Mouse (Mus musculus) kidney, embryonic 14.5 days (tissue): ENCODE data around the gene Popdc2. TPM values are rescaled to one million over a fixed set of nuclear protein-coding genes. Genes with fewer than 3 reads are reported as not detected.

Source experiments
- ATAC-seq: fragments of 200-750 bp; cut with Nextera tagmentation; 2 replicates; pipeline ENCODE4 v1.8.0; 2017; ENCODE audit warnings: moderate number of reproducible peaks, mild to moderate bottlenecking, moderate TSS enrichment, moderate library complexity; ENCODE audit not compliant: low FRiP score, low TSS enrichment
- H3K27ac ChIP-seq: fragments of 300-500 bp; sonication (generic); 2 replicates; pipeline ENCODE4 v1.5.1; 2014; ENCODE audit warnings: low read depth, mild to moderate bottlenecking, low read length, moderate library complexity, mixed read lengths
- H3K27me3 ChIP-seq: fragments of 300-500 bp; sonication (generic); 2 replicates; pipeline ENCODE4 v1.6.1; 2014; ENCODE audit warnings: mild to moderate bottlenecking, low read length; ENCODE audit not compliant: control insufficient read depth, insufficient read depth
- H3K36me3 ChIP-seq: fragments of 300-500 bp; sonication (generic); 2 replicates; pipeline ENCODE4 v1.6.1; 2014; ENCODE audit warnings: low read length, mixed read lengths; ENCODE audit not compliant: control insufficient read depth, insufficient read depth
- H3K4me1 ChIP-seq: fragments of 300-500 bp; sonication (generic); 2 replicates; pipeline ENCODE4 v1.6.1; 2014; ENCODE audit warnings: low read length, mixed read lengths; ENCODE audit not compliant: control insufficient read depth, insufficient read depth
- H3K4me2 ChIP-seq: fragments of 300-500 bp; sonication (generic); replicated peaks from 2 replicates; pipeline ENCODE4 v1.6.1; 2014; ENCODE audit warnings: low read depth, mild to moderate bottlenecking, low read length
- H3K4me3 ChIP-seq: fragments of 300-500 bp; sonication (generic); 2 replicates; pipeline ENCODE4 v1.5.1; 2014; ENCODE audit warnings: mild to moderate bottlenecking, low read length
- H3K9ac ChIP-seq: fragments of 300-500 bp; sonication (generic); 2 replicates; pipeline ENCODE4 v1.6.1; 2014; ENCODE audit warnings: low read depth, mild to moderate bottlenecking, low read length, moderate library complexity
- H3K9me3 ChIP-seq: fragments of 300-500 bp; sonication (generic); 2 replicates; pipeline ENCODE4 v1.6.1; 2016; ENCODE audit warnings: low read length; ENCODE audit not compliant: control insufficient read depth
- WGBS: fragments of 180-500 bp; shearing (Covaris S2); extraction: QIAGEN DNeasy Blood & Tissue Kit; methylation state at CpG from one replicate; pipeline ENCODE4 v1.1.7; 2014; 5-methylcytosine and 5-hydroxymethylcytosine counted together
- polyA plus RNA-seq: library from polyadenylated mRNA; unstranded; fragments of >200 nt; fragmentation: Nextera tagmentation; extraction: Ambion mirVana; gene quantifications from 2 replicates; pipeline ENCODE4 v1.2.1, GENCODE M21; 2014

Popdc2 gene
- polyA plus RNA-seq, 1 experiment from 2014 or later: 0.35 TPM

- no peak within 1 kb of the TSS for H3K27ac ChIP-seq
- peak; percentile 92 for ATAC-seq
Observed at GRCm38 (mm10) chr16:38341396-38342324, 20.3 kb upstream of the Popdc2 start, which contains the start of gene Maats1. TSS of gene Maats1 (minus strand) at chr16:38342143.

GRCm38 (mm10) chr16:38344941-38345725 is 16.9 kb upstream of the Popdc2 start:
- Histone ChIP-seq H3K9me3 (no peaks in the 10 kb centered on the region), H3K36me3 (peaks cover 7% of the 10 kb centered on the region), H3K4me2 (no peak overlapping the region), H3K9ac (no peak overlapping the region), H3K27me3 (no peaks in the 10 kb centered on the region), H3K4me3 (no peak overlapping the region), H3K4me1 (0 out of 2 replicates have a peak, but pooled peaks cover 5% of the 10 kb centered on the region), H3K27ac (no peak overlapping the region)
- WGBS: 86% methylated on average over 3 of the region's 3 CpGs
- ATAC-seq: peak; percentile 28; the same call in 1 of the 2 replicates

More at GRCm38 (mm10) chr16:38341396-38342324, 20.3 kb upstream of the Popdc2 start, which contains the start of gene Maats1:
- Histone ChIP-seq H3K4me2 (peak within 1 kb of the TSS; percentile 48), H3K4me1 (no peaks in the 10 kb centered on the region), H3K4me3 (peak within 1 kb of the TSS; percentile 35), H3K9ac (peak within 1 kb of the TSS; percentile 38; the same call in 1 of the 2 replicates), H3K9me3 (no peaks in the 10 kb centered on the region), H3K36me3 (no peaks in the 10 kb centered on the region), H3K27me3 (no peaks in the 10 kb centered on the region)
- 8% methylated on average over 30 of the region's 30 CpGs for WGBS

- H3K4me2 ChIP-seq: peak within 1 kb of the TSS; percentile 58
- H3K4me1 ChIP-seq: 0 out of 2 replicates have a peak, but pooled peaks cover 5% of the 10 kb centered on the region
- H3K36me3 ChIP-seq: peaks cover 22% of the 10 kb centered on the region
- no peaks in the 10 kb centered on the region for H3K9me3 ChIP-seq
- peak within 1 kb of the TSS; percentile 85 for H3K27ac ChIP-seq
- H3K4me3 ChIP-seq: peak within 1 kb of the TSS; percentile 85
- ATAC-seq: peak; percentile 95
- 3% methylated on average over 35 of the region's 35 CpGs for WGBS
- H3K9ac ChIP-seq: peak within 1 kb of the TSS; percentile 86
- H3K27me3 ChIP-seq: no peaks in the 10 kb centered on the region
Observed at GRCm38 (mm10) chr16:38346529-38347325, 15.3 kb upstream of the Popdc2 start, which contains the start of the genes Cox17 and Gm21987. TSS of gene Cox17 (plus strand) at chr16:38346991. TSS of gene Gm21987 (plus strand) at chr16:38347040.

- Histone ChIP-seq H3K27me3 (no peaks in the 10 kb centered on the region), H3K27ac (no peak overlapping the region), H3K4me3 (peak overlapping the region; percentile 85), H3K36me3 (peaks cover 28% of the 10 kb centered on the region), H3K9ac (peak overlapping the region; percentile 86; the same call in 1 of the 2 replicates), H3K9me3 (no peaks in the 10 kb centered on the region), H3K4me1 (0 out of 2 replicates have a peak, but pooled peaks cover 5% of the 10 kb centered on the region), H3K4me2 (peak overlapping the region; percentile 58)
- WGBS: 63% methylated on average over 6 of the region's 6 CpGs
- ATAC-seq: no peak
Observed at GRCm38 (mm10) chr16:38347588-38347987, 14.4 kb upstream of the Popdc2 start.

GRCm38 (mm10) chr16:38348217-38348761 is 13.7 kb upstream of the Popdc2 start:
- no peak for ATAC-seq
- no peaks in the 10 kb centered on the region for H3K27me3 ChIP-seq

GRCm38 (mm10) chr16:38349881-38350280 is 12.1 kb upstream of the Popdc2 start:
- no peak for ATAC-seq
- Histone ChIP-seq H3K27me3 (no peaks in the 10 kb centered on the region), H3K27ac (no peak overlapping the region), H3K36me3 (peaks cover 28% of the 10 kb centered on the region), H3K9ac (no peak overlapping the region), H3K9me3 (no peaks in the 10 kb centered on the region), H3K4me1 (0 out of 2 replicates have a peak, but pooled peaks cover 5% of the 10 kb centered on the region), H3K4me2 (no peak overlapping the region), H3K4me3 (no peak overlapping the region)
- WGBS: 97% methylated on average over 2 of the region's 2 CpGs

More at GRCm38 (mm10) chr16:38348217-38348761, 13.7 kb upstream of the Popdc2 start:
- H3K4me3 ChIP-seq: no peak overlapping the region
- H3K4me2 ChIP-seq: peak overlapping the region; percentile 58
- 89% methylated on average over 9 of the region's 9 CpGs for WGBS
- 0 out of 2 replicates have a peak, but pooled peaks cover 5% of the 10 kb centered on the region for H3K4me1 ChIP-seq
- peaks cover 28% of the 10 kb centered on the region for H3K36me3 ChIP-seq
- H3K9me3 ChIP-seq: no peaks in the 10 kb centered on the region
- H3K9ac ChIP-seq: peak overlapping the region; percentile 86; the same call in 1 of the 2 replicates
- H3K27ac ChIP-seq: no peak overlapping the region

GRCm38 (mm10) chr16:38350361-38350855 is 11.6 kb upstream of the Popdc2 start:
- WGBS: 70% methylated on average over 7 of the region's 7 CpGs
- Histone ChIP-seq H3K9me3 (no peaks in the 10 kb centered on the region), H3K4me2 (no peak overlapping the region), H3K27ac (no peak overlapping the region), H3K27me3 (no peaks in the 10 kb centered on the region), H3K4me1 (0 out of 2 replicates have a peak, but pooled peaks cover 5% of the 10 kb centered on the region), H3K4me3 (no peak overlapping the region), H3K9ac (no peak overlapping the region), H3K36me3 (peaks cover 28% of the 10 kb centered on the region)
- ATAC-seq: no peak
